Mouse (Mus musculus) gonadal fat pad, adult 2 months (tissue): ENCODE data around the gene Pde4d. TPM values are rescaled to one million over a fixed set of nuclear protein-coding genes. Genes with fewer than 3 reads are reported as not detected.

ENCODE experiments used
- DNase-seq: peaks from one replicate; pipeline ENCODE4 v3.0.0-alpha.2; 2012; ENCODE audit warnings: low read depth
- polyA plus RNA-seq: library from polyadenylated mRNA; depleted of rRNA; stranded (reverse); fragments of >200 nt; gene quantifications from 2 replicates; pipeline ENCODE4 v1.2.3, GENCODE M21; 2012

The Pde4d gene
- polyA plus RNA-seq, 1 experiment = 10.0 TPM

DNA sequence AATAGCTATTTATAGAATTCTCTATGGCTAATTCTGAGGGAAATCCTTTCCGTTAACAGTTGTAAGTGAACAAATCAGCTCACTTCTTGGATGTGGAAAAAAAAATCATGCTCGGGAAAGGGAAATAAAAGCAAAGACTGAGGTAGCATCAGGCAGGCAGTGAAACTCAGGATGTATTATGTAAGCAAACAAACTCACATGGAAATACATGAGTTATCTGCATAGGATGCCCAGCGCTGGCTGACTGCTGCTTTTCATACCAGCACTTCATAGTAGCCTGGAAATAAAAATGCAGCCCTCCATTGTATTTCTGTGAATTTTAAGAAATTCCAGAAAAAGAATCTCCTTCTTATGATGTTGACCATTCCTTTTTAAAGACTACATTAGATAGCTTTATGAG, 1237.2 kb downstream of the Pde4d start:
- DNase-seq = no peak

DNA sequence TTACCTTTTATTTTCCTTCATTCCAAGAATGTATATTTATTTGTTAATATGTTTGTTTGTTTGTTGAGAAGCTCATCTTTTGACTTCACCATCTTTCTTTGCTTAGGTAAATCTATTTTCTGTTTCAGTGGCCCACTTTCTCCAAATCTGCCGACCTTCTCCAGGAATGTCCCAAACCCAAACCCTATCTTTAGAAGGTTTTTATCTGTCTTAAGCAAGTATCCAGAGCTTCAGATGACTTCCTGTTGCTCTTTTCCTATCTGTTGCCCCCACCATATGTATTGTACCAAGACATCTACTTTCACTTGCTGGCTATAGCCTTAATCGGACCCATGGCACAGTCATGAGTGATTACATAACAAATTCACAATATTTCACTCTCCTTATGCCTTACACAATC, 1238.4 kb downstream of the Pde4d start:
- no peak for DNase-seq

DNA sequence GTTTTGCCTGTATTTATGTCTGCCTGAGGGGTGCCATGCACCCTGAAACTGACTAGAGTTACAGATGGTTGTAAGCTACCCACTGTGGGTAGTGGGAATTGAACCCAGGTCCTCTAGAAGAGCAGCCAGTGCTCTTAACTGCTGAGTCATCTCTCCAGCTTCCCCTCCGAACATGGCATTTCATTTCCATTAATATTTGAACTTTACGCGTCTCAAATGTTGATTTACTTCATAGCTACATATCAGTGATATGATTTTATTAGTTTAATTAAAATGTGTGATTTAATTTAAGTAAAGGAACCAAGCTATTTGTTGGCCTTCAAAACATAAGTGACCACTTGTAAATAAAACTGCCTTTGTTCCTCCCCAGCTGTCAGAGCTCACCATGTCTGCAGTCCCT, 1239.4 kb downstream of the Pde4d start:
- DNase-seq = no peak

DNA sequence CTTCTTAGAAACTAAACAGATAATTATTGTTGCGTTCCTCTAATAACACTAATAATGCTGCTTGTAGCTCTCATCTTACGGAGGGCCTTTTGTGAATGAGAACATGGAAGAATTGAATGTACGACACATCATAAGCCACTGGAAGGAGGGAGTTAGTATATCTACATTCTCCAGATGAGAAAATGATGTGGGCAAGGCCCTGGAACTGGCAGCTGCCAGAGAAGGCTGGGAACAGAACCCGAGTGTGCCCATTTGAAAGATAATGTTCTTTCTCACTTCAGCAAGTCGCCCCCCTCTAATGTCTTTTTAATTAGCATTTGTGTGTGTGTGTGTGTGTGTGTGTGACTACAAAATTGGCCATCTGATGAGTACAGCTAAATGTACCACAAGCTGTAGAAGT, 1240.8 kb downstream of the Pde4d start:
- no peak for DNase-seq

DNA sequence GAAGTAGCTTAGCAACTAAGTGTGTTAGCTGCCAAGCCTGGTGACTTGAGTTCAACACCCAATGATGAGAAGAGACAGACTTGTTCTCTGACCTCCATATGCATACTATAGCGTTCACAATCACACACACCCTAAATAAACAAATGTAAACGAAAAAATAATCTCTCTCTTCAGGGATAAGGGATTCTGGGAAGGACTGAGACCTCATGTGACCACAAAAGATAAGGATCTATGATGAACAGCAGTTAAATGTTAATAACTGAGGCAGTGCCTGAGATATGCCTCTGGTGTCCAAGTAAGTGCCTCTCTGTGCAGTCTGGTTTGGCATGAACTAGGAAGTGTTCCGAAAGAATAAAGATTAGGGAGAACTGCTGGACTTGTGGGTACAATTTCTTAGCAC, 1243.1 kb downstream of the Pde4d start:
- DNase-seq = no peak

DNA sequence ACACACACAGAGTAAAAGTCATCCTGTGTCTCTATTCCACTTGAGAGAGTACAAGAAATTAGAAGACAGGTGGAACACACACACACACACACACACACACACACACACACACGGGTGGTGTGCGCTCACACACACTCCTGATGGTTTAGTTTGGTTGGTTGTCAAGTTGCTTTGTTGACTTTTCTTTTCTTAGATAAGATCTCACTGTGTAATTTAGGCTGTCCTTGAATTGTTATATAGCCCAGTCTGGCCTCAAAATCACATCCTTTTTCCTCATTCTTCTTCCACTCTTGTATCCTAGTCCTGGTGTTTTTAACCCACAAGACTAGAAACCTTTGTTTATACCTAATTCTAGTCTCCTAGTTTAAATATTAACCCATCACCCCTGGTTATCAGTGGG, 1244.0 kb downstream of the Pde4d start:
- no peak for DNase-seq

DNA sequence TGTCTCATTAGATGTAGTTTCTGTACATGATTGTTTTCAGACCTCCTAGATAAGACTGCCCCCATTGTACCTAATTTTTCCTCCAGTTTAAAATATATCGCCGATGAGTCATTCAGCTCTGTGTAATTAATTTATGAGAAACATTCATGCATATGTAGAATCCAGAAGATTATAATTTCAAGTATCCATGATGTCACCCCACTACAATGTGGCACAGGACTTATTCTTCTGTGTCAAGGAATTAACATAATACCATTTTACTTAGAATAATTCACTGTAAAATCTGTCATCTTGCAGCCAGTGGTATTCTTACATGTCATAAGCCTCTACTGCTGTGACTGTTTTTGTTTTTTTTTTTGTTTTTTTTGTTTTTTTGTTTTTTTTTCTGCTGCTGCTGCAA, 1244.5 kb downstream of the Pde4d start:
- DNase-seq = no peak

DNA sequence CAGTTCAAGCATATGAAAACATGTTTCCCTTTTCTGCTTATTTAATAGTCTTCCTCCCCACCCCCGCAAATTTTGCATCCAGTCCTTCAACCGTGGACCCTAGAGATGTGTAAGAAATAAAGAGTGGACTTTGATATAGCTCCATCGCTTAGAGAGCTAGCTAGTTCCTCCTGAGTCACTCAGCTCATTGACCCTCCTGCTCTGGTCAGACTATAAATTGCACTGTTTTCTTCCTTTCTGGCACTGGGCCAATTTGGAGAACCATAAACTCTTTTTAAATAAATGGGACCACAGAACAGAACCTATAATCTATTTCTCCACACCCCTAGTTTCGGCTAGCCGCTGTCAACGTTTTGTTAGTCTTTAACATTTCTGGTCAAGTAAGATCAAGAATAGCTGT, 1245.3 kb downstream of the Pde4d start:
- no peak for DNase-seq

DNA sequence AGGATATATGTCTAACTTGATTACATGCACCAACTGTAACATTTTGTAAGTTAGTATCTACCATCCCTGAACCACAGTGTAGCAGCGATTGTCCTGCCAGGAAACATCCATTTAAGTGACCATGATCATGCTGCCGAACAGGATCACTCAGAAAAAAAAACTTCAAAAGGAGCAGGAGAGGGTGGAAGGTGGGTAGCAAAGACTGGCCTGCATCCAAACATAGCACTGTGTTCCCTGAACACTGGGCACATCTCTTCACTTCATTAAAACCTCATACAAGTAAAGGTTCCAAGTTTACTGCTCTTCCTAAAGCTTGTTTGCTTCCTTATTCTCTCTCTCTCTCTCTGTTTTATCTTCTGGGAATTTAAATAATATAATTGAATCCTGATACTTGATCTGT, 1256.4 kb downstream of the Pde4d start:
- DNase-seq = no peak

DNA sequence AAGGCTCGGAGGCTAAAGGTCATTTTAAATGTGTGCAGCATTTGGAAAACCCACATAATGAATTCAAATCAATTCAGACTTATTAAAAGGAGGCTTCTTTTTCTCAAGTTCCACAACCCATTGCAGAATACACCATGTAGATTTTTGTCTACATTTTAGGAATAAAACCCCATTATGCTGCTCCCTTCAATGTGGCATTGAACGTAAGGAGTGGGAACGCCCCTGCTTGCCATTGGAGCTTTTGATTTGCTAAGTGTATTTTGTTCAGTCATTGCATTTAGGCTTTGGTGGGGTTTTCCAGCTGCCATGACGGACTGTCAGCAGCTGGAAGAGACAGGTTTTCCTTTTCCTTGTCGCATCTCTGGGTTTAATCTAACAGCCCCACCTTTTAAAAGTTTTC, 1256.8 kb downstream of the Pde4d start:
- DNase-seq = no peak

DNA sequence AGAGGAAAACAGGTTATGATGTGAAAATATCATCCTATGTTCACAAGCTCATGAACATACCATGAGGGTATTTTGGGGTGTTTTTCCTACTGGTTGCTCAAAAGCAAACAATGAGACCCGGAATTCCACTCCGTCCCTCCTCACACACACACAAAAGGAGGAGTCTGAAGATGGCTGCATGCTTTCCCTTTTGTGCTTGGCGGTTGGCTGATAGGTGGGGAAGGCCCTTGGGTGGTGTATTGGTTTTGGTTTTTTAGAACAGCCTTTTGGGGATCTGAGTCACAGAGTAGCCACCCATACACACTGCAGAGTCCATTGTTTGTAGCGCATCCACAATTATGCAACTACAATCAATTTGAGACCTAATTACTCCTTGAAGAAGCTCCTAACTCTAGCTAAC, 1257.4 kb downstream of the Pde4d start:
- DNase-seq = no peak

DNA sequence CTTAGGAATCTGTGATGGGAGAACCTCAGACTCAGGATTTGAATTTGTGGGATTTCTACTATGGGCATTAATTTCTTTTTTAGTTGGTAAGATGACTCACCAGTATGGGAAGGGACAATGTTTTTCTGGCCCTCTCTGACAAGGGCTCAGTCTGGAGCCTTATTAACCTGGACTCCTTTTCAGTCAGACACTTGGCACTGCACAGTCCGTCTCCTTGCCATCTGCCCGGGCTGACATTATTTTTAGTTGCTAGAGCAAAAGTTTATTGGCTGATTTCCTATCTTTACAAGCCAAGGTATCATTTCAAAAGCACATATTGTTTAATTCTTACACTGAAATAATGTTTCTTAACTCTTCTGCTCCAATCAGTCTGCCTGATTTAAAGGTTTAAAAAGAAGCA, 1258.6 kb downstream of the Pde4d start:
- no peak for DNase-seq

DNA sequence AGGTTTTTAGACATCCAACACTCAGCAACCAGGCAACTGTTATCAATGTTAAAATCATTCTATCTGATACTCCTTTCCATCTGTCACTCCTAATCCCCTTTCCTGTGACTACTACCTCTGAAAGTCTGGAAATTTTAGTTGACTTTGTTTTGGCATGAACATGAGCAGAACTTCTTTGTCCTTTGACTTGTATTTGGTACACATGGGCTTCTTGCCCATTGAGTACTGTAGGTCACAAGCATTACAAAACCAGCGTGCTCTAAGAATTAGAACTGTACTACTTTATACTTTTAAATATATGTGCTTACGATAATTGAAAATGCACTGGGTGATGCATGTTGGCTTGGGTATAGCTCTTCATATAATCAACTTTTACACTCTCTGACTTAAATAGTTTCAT, 1264.8 kb downstream of the Pde4d start:
- DNase-seq = no peak

DNA sequence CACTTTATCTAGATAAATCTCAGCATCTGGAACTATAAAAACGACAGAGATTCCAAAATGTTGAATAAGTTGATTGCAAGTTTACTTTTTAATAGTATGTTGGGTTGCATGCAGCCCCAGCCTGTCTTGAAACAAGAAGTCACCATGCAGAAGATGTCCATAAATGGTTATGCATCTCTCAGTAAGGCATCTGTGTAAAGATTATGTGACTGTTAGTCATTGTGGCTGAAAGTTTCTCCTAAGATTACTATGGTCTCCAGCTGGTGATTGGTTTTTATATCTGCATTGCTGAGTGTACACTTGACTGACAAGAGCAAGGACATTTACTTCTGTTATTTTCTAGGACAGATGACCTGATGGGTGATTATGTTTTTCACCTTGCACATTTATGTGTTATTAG, 1265.6 kb downstream of the Pde4d start:
- no peak for DNase-seq

DNA sequence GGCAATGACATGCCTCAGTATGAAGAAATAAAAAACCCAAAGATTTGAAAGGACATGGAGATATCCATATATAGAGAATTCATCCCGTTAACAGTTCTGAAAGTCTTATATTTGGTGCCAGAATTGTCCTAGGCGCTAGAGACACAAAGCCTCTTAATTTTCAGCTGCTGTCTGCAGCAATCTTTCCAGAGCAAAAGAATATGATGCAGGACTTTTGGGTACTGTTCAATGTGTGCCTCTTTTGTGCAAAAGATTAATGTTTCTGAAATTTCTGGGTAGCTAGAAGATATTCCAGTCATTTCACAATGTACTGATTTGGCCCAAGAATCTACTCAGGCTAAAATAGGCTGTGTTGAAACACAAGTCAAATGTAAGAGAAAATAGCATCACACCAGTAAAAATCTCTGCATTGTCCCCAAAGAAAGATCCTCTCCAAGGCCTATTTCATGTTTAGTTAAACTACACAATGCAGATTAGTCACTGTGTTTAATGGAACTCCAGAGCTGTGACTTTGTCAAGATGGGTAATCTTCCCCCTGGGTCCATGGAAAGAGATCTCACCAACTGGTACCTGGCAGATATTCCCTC, 1270.5 kb downstream of the Pde4d start:
- DNase-seq = no peak

DNA sequence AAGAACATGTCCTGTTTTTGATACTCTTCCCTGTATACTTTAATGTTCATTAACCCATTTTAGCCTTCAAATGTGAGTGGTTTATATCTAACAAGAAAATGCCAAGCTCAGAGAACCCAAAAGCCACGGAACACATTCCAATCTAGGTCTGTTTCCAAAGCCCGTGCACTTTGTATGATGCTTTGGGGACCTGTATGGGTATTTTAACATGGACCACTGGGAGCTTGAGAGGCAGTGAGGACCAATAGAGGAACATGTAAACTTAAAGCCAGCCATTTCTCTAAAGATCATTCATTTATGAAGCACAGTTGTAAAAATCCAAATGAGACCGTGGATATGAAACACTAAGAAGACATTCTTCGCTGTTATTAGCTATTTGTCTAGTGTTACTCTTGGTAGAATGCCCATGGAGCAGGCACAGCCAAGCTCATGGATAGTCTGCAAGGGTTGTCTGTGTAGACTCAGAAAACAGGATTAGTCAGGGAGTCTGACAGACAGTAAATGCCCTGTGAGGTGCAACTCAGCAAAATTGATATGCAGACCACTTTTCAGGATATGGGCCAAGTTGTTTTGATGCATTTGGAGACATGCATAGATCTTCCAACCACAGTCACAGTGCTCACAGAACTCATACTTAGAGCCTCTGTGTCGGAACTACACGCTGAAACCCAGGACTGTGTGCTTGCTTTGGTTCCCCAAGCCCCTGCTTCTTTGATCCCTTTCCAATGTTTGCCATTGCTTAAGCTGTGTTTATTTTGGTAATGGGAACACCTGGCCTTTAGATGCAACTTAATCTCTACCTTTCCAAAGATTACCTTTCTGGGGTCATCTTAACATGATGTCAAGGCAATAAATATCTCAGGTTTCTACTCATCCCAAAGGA, 1272.7 kb downstream of the Pde4d start:
- no peak for DNase-seq

DNA sequence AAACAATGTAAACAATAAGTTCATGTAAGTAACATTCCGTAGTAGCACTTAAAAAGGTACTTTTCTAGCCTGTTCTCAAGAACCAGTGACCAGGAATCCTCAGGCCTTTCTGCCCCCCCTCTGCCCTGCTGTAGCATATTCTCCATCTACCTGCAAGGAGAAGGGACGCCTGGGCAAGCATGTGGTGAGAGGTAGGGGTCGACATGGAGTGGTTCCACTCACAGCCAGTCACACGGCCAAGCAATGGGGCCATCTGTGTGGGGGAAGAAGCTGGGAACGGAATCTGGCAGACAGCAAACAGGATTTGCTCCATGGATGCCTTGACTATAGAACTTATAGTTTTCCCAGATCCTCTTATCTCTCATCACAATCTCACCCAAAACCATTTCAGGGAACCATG, 1277.6 kb downstream of the Pde4d start:
- no peak for DNase-seq

DNA sequence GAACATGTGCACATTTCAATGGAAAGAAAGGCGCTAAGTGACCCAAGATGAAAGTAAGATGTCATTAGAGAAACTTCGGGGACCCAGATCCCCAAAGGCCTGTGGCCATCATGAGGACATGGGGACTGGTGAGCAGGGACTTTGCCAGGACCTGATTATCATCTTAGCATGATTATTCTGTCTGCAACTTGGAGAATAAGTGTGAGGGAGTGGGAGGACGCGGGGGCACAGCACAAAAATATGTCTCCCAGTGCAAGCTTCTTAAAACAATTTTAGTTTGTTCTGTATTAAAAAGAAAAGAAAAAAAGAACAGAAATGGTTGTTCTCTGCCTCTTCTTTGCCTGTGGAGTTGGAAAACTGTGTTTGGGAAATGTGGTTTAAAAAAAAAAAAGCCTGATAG, 1279.9 kb downstream of the Pde4d start:
- no peak for DNase-seq

DNA sequence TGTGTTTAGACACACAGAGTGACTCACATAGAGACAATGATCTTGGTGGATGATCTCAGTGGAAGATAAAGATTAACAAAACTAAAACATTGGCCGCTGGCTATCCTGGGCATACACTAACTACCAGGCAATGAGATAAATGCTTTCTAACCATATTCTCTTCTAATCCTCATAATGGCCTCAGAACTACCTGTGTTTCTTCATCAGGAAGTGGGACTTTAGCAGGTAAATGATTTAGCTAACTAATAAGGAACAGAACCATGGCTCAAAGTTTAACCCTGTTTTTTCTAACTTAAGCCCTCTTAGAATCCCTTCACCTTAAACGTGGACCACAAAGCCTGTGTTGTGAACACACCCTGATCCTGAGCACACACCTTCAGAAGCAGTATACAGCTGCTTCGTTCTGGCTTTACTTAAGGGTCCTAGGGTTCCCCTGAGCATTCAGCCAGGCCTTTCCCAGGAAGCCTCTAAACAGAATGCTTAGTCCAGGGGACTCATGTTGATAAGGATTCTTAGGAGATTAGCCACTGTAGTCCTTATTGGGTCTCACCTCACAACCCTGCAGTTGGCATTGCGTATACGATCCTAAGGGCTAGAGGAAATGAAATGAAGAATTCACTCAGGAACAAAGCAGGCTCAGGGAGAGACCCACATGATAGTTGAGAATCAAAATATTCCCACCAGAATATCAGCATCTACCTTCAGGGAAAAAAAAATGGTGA, 1283.1 kb downstream of the Pde4d start:
- no peak for DNase-seq

DNA sequence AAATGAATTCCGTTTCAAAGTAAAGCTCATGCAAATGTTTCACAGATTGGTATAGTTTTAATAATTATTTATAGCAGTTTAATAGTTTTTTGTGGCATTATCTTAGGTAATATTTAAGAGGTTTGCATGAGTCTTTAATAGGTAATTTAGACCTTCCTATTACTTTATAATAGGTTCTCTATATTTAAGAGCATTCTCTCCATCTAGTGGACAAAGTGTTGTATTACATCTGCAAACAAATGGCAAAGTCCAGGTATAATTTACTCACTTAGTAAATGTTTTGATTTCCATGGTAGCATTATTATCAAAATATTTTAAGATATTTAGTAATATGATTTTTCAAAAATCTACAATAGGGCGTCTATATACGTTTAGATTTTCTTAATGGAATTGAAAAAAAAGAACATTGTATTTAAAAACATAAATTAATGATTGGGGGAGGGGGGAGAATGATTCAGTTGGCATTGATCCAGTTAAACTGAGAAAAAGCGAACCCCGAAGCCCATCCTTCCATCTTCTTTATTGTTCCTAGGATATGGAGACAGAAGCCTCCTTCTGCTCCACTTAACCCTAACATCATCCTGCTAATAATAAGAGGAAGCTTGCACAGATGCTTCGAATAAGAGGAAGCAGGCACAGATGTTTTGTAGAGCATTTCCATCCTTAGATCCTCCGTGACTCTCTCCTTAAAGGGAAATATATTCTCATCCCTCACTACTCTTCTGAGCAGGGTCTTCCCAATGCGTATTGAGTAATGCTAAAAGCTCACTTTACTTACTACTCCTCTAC, 1286.7 kb downstream of the Pde4d start:
- no peak for DNase-seq

DNA sequence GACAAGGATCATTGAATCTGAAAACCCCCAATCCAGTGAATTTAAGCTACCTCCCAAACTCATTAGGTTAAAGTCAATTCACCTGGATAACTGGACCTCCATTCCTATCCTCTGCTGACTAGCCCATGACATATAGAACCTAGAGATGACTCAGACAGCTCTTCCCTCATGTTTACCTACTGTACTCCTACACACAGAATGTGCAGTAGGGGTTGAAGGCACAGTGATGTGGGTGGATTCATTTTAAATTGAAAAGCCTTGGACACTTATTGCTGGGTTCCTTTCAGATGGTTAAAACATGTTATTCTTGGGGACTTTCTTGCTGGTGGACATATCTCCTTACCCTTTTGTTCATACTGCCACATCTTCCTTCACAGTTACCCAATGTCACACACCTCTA, 1296.7 kb downstream of the Pde4d start:
- DNase-seq = no peak

DNA sequence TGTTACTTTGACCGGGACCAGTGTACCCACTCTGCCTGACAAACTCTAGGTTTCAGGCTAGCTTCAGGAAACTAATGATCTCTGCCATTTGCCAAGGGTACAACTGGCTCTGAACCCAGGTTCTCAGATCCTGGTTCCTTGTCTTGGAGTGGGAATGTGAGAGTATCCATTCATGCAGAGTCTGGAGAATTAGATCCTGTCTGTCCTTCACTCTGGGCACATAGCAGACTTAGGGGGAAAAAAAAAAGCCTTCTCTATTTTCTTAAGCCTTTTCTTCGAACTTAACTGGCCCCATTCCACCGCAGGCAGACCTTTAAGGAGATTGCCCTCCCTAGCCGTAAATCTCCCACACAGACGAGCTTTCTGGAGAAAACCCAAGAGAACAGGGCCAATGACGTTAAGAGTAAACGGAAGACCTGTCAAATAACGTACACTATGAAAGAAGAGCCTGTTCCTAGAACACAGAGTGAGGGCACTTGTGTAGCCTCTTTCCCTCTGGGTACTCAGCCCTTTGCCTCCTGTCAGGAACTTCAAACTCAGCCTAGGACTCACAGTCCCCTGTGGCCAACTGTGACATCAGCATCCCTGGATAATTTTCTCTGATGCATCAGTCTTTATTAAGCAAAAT, 1302.6 kb downstream of the Pde4d start:
- no peak for DNase-seq
